Mouse (Mus musculus) urinary bladder, postnatal 25 days (tissue): Measurements from ENCODE around the gene Ttll7.

Experiments
- DNase-seq: peaks from one replicate; pipeline ENCODE4 v3.0.0; 2022; ENCODE audit warnings: low spot score

Ttll7 gene

DNA sequence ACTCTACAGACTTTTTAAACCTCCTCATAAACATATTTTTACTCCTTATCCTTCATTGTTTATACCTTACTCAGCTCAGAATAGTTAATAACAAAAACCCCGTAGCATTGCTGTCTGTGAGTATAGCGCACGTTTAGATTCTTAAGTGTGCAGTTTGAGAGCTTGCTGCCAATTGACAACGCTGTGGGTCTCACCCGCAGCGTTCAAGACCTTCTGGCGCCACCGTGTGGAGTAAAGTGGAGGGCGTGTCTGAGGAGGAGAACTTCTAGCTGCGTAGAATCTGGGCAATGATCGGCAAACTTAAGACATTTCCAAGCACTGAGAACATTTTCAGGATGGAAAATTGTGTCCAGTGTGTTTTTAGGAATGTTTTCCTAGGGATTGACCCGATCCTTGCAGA, 62.6 kb downstream of the Ttll7 start:
- DNase-seq: peak; percentile 85

DNA sequence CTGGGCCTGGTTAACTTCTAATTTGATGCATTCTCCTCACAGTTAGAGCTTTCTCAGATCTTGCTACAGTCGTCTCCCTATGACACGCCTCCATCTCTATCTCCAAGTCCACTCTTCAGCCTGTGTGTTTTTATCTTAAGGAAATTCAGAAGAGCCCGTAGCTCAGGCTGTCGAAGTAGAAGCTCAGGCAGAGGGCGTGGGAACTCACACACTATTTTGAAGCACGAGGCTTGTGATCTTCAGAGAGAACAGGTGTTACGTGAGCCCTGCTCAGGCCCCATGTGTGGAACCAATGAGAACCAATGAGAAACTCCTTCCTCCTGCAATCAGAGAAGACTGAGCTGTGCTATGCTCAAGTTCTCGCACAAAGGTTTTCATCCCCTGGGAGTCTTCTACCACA, 65.7 kb downstream of the Ttll7 start:
- DNase-seq: no peak

DNA sequence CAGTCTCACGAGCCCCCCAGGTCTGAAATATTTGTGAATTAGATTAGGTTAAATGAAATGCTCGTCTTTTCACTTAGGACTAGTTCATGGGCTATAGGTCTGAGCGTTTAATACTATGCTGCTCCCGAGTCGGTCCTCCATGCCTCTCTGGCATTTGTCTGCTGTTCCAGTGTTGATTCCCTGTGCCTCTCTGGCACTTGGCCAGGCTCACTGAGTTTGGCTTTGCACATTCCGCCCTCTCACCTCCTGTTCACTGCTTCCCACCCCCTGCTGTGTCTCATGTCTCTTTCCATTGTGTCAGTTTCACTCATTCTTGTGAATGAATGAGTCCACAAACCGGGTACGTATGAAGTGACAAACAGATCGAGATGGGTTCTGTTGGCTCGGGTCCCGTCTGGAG, 66.2 kb downstream of the Ttll7 start:
- DNase-seq: no peak

DNA sequence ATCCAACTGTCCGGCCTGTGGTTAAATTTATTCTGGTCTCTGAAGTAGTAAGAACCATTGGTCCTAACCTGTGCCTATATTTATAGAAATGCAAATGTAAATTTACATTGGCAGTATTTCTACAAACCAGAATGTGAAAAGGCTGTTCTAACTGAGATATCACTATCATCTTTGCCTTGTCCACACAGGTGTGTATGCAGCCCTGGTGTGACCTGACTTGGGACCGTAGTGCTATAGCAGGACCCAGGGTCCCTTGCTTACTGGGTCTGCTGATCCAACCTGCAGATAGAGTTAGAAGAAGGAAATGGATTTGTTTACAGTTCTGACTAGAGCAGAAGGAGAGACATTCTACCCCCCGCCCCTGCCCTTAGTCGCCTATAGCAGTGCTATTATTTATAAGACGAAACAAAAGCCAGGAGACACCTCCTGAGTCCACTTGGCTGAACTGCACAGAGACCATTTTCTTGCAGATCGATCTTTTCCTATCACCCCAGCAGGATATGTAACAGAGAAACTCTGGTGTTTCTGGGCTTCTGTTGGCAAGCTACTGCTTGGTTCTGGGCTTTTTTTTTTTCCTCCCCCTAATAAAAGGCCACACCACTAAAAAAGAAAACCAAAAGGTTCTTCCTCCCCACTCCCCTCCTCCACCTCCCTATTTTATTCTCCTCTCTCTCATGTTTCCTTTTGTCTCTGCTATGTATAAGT, 75.3 kb downstream of the Ttll7 start:
- no peak for DNase-seq

DNA sequence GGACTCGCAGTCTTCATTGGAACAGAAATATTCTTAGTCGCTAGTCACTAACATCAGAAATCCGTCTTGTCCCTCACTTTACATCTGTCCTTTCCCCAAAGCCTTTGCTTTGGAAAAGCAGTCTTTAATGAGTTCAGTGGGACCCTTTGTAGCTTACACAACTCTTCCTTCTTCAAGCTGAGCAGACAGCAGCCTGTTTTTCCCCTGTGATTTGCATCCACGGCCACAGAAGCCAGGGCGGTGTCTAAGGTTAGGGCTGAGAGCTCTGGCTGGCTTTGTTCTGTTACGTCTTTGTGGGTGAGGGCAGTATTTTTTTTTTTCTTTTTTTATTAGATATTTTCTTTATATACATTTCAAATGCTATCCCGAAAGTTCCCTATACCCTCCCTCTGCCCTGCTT, 76.0 kb downstream of the Ttll7 start:
- no peak for DNase-seq

DNA sequence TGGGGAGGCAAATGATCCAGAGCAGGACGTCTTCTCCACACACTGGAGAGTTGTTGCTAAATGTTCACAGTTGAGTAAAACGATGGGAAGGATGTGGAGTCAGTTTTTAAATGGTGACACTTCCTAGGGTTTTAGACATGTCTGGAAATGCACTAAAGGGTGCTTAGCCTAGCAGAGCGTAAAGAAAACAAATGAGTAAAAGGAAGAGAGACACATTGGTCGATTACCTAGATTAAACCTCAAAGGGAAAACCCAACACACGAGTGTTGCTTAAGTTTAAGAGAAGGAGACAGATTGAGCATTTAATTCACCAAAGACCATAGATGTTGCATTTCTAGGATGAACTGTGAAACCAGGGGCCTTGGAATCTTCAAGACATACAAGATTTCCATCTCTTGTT, 76.8 kb downstream of the Ttll7 start:
- DNase-seq: no peak

DNA sequence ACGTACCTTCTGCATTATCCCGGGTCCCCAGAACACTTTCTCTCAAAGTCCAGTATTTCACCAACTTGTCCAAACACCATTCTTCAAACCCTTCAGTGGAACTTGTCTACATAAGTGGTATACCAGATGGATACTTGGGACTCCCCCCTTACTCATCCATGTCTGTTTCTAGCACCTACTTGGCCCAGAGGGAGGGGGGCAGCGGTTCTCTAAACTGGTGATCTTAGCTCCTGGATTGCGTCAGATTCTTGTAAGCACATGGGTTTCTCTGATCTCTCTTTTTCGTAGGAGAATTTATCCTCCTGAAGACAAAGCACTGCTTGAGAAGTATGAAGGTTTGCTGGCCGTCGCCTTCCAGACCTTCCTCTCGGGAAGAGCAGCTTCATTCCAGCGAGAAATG, 79.0 kb downstream of the Ttll7 start:
- DNase-seq: no peak

DNA sequence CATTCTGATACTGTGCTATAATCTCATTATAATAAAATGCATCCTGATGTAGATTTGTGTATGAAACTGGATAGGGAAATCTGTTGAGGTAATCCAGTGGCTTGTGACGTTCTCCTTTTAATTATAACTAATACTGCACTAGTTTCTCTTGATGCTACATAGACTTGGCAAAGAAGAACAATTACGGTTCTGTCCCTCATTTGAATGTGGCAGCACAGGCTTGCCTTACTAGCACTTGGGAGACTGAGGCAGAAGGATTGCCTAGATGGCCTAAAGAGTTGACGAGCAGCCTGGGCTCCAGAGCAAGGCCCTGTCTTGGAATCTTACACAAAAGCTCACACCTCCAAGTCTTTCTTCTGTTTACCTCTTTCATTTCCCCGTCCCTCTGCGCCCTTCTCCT, 80.3 kb downstream of the Ttll7 start:
- DNase-seq: no peak

DNA sequence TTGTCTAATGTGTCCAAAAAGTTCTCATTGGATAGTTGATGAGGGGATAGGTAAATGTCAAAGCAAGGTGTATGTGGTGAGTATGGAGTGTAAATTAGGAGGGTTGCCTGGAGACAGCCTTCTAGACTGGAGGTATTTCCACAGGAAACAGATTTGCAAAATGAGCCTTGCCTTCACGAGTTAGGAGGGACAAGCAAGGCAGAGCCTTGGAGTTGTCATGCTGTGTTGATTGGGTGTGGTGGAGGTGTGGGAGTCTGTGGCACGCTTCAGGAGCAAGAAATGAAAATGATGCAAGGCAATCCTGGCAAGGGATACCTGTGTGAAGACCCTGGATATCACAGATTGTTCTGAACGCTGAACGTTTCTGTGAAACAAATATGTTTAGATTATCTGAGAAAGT, 84.7 kb downstream of the Ttll7 start:
- no peak for DNase-seq

DNA sequence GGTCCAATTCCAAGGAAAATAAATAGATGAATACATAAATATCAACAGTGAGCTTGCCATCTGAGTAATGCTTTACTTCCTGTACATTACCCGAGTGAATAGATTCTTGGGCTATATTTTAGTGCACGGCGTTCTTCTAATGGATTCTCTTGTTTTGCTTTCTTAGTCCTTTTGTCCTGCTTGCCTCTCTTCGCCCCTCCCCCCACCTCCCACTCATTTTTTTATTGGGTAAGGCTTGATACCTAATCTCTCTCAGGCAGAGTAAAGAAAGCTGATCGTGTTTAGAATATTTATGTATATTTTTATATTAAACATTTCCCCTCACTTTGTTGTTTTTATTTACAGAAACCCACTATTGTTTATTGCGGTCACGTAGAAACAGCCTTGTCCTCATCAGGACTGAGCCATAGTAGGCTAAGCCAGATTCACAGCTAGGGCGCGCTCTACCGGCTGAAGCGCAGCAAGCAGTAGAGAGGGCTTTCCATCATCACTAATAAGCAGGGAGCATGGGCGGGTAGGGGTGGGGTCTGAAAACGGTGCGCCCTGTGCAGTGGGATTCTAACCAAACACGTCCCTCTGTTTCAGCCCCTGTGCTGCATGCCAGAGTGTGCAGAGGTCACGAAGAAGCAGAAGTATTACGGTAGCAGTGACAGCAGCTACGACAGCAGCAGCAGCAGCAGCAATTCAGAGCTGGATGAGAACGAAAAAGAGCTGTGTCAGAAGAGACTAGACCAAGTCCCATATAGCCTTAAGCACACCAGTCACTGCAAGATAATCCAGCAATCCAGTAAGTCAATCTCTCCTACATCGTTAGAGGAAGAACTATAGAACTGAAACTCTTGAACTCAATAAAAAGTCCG, 87.5 kb downstream of the Ttll7 start:
- DNase-seq: no peak

DNA sequence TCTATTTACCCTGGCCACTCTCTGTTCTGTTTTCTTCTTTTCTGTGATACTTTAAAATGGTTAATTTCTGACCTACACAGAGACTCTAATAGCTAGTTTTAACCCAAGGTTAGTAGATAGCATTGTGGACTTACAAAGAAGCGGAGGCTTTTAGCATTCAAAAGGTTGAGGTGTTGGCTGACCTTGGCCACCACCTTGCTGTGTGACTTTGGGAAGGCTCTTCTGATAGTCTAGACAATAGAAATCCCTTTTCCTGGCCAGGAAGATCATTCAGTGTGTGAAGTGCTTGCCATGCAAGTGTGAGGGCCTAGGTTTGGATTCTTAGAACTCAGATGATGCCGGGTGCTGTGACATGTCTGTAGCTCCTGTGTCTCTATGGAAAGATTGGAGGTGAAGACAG, 90.9 kb downstream of the Ttll7 start:
- DNase-seq: no peak

DNA sequence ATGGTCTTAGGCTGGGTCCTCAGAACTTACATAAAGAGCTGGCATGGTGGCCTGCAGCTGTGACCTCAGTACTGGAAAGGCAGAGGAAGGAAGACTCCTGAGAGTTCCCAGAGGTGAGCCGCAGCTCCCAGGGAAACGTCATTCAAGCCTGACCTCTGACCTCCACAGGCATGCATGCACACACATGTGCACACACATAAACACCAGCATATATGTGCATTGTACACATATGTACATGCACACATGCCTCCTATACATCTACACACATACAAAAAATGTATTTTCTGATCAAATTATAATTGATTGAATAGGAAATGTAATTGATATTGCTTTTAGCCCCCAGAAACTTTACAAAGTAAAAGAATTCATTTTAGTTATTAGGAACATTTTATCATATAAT, 93.2 kb downstream of the Ttll7 start:
- no peak for DNase-seq

DNA sequence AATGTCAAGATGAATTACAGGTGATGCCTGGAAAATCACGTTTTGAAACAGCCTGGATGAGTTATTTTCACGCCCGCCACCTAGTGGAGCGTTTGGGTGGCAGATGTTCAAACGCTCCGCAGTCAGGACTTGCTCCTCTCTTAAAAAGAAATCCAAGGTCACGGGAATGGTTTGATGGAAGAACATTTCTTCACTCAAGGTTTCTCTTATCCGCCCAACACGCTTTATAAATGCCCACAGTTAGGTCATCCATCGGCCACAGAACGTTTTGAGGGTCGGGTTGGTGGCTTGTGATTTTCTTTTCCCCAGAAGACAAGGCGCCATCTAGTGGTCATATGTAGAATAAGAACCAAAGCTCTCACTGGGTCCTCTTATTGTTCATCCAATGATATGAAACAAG, 93.7 kb downstream of the Ttll7 start:
- peak; percentile 28 for DNase-seq

DNA sequence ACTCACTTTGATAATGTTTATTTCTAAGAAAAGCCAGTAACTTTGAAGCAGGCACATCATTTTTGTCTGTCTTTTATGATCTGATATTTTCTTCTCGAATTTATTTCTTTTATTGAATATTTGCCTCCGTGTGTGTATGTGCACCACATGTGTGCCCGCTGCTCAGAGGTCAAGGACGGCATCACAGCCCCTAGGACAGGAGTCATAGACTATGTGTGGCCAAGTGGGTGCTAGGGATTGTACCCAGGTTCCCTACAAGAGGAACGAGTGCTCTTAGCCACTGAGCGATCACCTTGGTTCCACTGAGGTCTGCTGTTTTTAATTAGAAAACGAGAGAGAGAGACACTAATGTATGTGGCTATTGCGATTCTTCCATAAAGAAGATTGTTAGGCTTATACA, 94.5 kb downstream of the Ttll7 start:
- DNase-seq: no peak

DNA sequence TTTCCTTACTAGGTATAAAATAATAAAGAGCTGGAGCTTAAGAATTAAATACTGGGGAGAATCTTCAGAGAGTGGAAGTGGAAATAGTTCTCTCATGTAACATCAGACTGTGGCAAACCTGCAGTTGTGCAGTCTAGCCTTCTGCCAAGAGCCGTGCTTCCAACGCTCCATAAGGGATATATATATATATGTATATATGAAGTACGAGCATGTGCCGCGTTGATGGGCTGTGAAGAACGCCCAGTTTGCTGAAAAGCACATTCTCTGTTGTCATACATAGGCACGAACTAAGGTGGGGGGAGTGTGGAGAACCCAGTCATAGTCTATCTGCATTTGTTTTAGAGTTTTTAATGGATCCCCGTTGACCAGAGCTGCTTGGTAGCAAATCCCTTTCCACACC, 104.6 kb downstream of the Ttll7 start:
- no peak for DNase-seq

DNA sequence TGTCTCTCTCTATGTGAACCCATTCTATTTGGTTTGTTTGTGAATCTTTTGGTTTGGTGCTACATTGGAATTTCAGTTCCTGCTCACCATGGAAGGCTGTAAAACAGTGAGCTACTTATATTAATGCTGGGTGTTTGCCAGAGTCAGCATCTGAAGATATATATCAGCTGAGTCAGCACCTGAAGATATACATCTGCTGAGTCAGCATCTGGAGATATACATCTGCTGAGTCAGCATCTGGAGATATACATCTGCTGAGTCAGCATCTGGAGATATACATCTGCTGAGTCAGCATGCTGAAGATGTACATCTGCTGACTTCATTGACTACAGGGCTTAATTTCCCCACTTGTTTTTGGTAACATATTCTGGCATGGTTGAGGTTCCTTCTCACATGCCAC, 110.7 kb downstream of the Ttll7 start:
- no peak for DNase-seq

DNA sequence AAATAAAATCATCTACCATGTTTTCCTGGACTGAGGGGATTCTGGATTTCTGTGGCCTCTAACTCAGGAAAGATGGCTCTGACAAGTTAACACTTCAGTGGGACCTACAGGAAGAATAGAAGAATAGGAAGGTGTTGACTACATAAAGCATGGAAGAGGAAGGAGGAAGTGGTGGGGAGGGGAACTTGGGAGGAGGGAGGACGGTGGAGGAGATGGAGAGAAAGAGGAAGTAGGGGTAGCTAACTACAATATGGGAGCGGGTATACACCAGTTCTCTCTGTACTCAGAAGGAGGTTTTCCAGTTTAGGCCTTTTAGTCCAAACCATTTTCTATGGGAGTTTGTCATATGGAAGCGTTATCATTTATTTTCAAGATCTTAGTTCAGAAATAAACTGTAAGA, 112.2 kb downstream of the Ttll7 start:
- DNase-seq: no peak

DNA sequence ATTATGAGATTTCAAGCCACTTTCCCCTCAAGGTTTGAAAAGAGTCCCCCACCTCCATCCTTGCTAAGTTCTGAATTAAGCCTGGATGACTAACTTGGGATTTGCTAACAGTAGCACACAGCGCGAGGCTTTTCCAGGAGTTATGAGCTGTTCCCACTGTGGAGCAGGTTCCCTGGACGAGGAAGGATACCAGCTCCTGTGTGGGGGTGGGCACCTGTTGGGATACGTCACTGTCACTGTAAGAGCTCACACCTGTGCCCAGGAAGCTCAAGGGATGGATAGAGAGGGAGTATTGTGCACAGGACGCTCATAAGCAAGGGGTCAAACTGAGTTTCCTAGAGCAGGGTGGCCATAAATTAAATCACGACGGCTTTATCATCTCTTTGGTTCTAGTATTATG, 115.1 kb downstream of the Ttll7 start:
- DNase-seq: no peak

DNA sequence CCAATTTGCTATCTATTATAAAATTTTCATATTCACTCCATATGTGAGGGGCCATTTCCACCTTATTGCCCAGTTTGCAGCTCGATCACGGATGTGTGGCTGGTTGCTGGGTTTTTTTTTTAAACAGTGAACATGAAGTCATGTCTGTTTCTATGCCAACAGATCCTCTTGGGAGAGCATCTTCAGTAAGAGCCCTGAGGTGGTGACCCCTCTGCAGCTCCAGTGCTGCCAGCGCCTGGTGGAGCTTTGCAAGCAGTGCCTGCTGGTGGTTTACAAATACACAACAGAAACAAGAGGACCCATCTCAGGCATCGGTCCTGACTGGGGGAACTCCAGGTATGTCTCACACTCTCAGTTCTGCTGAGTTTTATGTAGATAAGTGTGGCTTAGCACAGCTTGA, 115.7 kb downstream of the Ttll7 start:
- DNase-seq: no peak

DNA sequence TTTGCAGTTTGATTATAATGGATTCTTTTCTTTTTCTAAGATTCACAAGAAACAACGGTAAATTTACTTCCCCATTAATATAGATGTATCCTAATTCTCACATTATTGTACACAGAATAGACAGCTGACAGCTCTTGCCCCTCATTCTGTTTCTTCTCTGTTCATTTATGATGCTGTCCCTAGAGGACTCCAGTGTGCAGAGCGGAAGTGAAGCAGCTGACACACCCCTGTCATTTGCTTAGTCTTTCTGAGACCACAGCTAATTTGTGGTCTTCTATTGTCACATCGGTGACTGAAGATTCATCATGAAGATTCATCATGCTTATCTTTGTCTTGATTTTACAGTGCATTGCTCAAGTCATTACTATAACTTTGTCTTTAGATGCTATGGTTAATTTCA, 126.1 kb downstream of the Ttll7 start:
- DNase-seq: no peak

DNA sequence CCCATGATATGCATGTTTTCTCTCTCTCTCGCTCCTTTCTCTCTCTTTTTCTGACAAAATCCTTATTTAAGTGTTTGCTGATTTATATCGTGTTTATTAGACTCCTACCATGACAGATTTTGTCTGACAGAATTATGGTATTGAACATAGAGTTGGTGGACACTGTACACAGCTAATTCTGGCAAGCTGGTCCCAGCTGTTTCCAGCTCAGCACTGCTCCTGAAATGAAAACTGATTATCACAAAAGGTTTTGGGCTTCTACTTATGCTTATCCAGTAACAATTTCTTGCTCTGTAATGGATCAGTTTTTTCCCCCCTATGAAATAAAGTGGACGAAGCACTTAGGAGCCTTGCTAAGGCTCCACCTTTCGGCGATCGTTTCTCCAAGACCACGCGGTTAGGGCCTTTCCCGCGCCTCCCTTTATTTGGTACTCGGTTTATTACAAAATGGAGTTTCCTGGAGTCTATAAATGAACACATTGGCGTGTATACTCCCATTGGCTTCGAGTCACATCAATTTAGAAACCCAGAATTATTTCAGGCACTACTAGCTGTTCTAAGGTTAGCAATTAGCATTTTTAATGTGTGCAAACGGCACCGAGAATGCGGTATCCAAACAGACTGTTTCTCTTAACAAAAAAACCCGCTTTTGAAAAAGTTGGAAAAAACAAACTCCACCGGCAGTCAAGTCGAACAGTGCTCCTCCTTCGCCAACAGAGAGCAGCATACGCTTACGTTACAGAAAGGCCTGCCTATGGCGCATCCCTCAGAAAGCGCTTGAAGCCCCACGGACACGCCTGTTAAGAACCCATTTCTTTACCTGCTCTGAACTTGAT, 141.9 kb downstream of the Ttll7 start:
- DNase-seq: peak; percentile 4

DNA sequence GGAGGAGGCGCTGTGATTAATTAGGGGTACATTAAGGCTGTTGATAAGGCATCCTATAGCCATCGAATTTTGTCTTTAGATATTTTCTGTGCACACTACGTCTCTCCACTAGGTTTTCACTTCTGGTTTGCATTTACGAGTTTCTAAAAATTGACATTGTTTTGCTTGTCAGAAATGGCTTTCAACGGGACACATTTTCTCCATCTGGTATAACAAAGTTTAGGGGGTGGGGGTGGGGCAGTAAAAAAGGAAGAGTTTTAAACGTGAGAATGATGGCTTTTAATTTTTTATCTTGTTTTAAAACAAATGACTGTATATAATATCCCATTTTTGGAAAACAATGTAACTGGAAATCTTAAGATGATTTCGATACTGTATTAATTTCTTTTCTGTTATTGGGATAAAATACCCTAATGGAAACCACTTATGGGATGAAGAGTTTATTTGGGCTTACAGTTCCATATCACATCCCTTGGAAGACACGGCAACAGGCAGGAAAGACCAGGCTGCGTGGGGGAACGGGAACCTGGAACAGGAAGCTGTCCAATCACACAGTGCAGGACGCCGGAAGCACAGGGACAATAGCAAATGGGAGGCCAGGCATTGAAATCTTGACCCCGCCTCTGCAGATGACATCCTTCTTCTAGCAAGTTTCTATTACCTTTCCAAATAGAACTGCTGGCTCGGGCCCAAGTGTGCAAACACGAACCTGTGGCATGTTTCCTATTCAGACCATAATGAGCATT, 142.7 kb downstream of the Ttll7 start:
- no peak for DNase-seq
